Mouse (Mus musculus) ovary, adult 18-20 months (tissue): ENCODE measurements at regions not wholly inside any gene's neighbourhood (a gene's known extent, or its start where the extent isn't known, plus 50 kb on each side); places are given as distances from the start of the nearest gene placed in this dataset.

Experiments
- DNase-seq: peaks from one replicate; pipeline ENCODE4 v3.0.0; 2022; ENCODE audit warnings: low spot score, mixed read lengths

GRCm38 (mm10) chr15:31854764-31855163 is 253.1 kb downstream of the Fam173b start:
- DNase-seq = no peak

GRCm38 (mm10) chr15:31855188-31855587 is 253.5 kb downstream of the Fam173b start:
- DNase-seq = no peak

- no peak for DNase-seq
Measured at GRCm38 (mm10) chr15:31869100-31869499, 267.4 kb downstream of the Fam173b start.

DNA sequence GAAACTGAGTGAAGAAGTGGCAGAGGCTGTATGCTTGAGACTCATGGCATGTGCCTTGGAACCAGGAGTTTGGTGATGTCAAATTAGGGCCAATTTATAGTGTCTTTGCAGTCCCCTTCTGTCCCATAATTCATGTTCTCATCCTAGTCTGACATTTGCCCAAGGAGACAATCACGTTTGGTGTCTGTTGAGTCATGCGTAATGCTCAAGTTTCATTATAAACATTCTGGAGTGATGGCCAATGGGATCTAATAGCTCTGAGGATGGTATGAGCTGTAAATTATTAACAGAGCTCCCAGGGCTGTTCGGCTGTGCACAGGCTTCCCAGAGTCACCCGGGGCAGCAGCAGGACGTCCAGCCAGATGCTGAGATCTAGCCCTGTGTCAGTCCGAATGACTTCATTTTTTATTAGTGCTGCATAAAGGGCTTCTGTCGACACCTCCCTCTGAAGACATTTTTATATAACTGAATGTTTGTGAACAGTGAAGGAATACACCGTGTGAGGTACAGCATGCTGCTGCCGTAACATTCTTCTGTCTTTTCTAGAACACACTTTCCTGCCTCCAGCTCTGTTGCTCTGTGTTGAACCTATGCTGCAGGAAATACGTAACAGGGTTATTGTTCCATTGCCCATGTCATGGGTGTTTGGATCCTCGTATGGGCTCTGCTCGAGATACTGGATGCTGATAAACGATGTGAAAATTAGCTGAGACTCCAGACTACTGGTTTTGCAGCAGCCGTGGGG is 268.2 kb downstream of the Fam173b start:
- DNase-seq = no peak

DNA sequence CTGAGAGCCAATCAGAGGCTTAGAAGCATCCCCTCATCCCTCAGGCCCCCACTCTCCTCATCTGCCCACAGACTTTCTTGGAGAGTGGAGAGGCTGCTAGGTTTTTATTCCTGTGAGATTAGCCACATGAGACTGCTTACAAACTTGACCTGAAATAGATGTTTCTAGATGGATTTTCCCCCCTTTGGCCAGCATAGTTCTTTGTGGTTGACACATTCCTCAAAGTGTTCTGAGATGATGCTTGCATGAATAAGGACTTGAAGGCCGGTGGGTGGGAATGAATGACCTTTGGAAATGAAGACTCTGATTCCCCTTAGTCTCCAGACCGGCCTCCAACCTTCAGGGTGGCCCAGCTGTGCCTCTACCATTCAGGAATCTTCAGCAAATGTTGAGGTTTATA is 273.8 kb downstream of the Fam173b start:
- DNase-seq = no peak

- DNase-seq = no peak
Measured at GRCm38 (mm10) chr15:31880479-31880878, 278.8 kb downstream of the Fam173b start.

DNA sequence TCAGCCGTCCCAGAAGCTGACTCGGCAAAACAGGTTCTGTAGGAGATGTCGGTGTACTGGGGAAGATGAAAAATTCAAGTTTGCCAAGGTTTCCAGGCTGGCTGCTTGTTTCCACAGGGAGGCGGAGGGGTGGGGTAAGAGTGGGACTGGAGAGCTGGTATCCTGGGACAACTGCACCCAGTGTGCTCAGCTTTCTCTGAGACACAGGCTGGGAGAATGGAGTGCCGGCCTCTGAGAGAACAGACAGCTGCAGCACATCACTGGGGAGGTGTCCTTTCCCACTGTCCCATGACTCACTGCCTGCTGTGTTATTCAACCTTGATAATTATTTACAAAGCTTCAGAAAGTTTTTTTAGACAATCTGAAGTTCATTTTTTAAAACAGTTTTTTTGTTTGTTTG is 280.7 kb downstream of the Fam173b start:
- peak; percentile 9 for DNase-seq

DNA sequence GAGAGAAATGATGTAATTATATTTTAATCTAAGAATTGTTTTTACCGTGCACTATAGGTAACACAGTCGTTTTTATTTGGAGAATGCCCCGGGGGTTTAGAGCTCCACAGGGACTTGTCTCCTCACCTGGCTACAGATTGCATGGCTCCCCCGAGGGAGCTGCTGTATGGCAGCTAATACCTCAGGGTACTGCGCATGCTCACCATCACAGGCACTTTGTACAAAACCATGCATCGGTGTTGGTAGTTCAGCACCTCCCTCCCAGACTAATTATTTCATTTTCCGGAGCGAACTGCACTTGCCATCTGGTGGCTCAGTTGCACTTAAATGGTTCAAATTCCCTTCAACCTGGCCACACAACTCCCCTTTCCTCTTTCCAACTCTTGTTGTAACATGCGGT is 281.9 kb downstream of the Fam173b start:
- no peak for DNase-seq

- no peak for DNase-seq
Measured at GRCm38 (mm10) chr15:31898904-31899650, 278.0 kb upstream of the Tas2r119 start.

DNA sequence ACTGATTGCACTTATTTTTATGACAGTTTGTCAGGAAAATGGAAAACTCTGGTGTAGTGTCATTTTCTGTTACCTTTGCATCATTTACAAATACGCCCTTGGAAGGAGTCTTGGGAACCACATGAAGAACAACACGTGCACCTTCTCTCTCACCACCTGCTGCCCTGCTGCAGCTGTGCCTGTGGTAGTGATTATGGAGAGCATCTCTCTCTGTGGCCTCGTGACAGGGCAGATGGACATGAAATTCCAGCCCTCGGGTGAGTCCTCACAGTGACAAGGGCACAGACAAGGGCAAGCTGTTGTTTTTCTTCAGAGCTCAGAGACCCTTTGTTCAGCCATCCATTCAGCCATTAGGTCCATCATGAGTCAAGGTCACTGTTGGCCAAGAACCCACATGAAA is 276.8 kb upstream of the Tas2r119 start:
- DNase-seq = no peak

GRCm38 (mm10) chr15:31908432-31908831 is 268.7 kb upstream of the Tas2r119 start:
- DNase-seq = no peak

DNA sequence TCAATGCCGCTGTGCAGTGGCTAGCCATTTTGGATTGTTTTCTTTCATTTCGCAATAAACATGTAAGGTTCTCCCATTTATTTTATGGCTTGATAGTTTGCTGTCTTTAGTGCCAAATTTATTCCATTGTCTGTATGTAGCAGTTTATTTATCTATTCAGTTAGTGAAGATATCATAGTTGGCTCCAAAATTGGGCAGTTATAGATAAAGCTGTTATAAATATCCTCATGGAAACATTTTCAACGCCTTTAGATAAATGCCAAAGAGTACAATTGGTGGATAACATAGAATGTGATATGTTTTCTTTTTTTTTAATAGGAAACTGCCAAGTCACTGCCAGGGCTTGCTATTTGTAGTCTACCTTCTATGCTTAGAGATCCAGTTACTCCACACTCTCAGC is 265.1 kb upstream of the Tas2r119 start:
- DNase-seq = no peak

DNA sequence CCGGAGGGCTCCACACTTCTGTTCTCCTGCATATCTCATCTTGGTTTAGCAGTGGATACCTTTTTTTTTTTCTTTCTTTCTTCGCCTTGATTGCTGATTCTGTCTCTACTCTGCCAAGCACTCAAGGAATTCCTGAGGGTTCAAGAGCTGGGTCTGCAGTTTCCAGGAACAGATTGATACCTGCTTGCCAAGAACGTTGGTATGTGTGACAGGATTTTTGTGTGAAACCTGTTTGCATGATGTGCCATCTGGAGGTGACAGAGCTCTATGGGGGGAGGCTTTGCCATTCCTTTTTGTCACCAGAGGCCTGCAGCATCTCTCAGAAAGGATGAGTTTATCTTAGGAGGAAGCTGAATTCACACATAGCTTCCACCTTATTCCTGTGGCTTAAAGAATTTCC is 255.6 kb upstream of the Tas2r119 start:
- no peak for DNase-seq

DNA sequence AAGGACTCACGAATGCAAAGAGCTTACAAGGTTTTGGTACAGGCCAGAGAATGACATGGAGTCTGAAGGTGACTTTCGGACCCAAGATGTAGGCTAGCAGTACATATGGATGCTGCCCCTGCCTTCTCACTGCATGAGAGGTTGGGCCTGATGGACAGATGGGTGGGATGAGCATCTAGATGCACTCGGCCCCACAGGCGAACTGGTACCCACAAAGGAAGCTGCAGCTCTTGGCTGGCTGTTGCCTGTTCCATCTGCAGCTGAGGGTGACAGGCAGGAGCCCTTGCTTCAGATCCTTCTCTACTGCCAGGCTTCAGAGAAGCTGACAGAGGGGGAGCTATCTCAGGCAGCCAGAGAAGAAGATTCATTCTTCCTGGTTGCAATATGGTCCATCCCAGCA is 216.8 kb upstream of the Tas2r119 start:
- DNase-seq = no peak

GRCm38 (mm10) chr15:31961963-31962362 is 215.1 kb upstream of the Tas2r119 start:
- no peak for DNase-seq

DNA sequence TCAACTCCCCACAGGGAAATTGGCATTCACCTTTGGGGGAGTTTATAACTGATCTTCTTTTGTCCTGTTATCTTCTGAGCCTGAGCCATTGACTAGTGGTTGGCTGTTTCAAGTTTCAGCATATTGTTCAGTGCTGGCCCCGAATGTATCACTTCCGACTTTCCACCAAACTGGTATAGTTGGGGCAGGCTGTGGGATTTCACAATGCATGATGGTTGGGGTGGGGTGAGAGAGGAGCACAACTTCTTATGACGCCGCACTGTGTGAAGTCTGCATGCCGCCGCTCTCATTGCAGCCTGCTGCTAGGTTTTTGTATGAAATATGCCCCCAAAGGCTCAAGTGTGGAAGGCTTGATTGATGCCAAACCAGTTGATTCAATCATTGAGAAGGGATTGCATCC is 212.2 kb upstream of the Tas2r119 start:
- no peak for DNase-seq

DNA sequence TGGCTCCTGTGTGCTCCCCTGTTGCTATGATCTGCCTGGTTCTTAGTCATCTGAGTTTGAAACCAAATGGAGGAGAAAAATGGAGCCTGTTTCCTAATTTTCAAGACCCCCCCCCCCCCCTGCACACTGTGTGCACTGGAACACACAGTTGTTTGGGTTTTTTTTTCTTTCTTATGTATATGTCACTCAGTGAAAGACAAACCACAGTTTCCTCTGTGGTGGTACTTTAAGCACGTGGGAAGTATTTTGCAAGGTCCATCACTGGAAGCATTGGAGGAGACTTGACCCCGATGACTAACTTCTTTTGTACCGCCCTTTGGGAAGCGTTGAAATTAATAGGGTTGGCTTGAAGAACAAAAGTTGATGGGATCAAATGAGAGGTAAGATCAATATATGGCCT is 211.5 kb upstream of the Tas2r119 start:
- DNase-seq = no peak

- DNase-seq = no peak
Measured at GRCm38 (mm10) chr15:31972891-31973290, 204.2 kb upstream of the Tas2r119 start.

DNA sequence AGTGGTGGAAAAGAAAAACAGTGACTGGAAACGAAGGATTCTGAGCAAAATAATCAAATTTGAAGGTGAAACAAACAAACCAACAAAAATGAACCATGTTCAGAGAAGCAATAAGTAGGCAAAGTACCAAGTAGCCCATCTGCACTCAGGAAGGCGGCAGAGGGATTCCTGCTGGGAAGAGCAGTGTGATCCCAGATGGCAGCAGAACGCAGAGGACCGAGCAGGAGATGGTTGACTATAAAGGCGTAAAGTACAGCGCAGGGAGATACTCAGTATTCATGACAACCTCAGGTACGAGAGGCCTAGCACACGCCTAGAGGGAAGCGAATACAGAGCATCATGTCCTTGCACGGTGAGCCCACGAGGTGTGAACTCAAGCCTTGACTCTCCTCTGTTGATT is 203.2 kb upstream of the Tas2r119 start:
- DNase-seq = no peak

DNA sequence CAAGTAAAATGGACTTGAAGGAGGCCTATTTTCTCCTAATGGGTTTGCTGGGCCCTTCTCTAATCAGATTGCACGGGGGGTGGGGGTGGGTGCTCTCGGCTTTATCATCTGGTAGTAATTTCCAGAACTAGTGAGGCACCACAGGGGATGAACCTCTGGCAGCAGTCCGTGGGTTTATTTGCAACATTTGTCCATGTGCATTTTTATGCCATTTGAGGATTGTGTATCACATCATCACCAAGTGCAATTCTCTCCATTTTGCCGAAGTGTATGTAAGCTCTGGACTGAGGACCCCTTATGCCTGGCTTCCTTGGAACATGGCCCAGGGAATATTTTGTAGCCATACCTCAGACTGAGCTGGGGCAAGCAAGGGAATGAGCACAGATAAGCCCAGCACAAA is 200.6 kb upstream of the Tas2r119 start:
- DNase-seq = no peak

GRCm38 (mm10) chr15:31977563-31977962 is 199.5 kb upstream of the Tas2r119 start:
- DNase-seq = no peak

GRCm38 (mm10) chr15:31979961-31980360 is 197.1 kb upstream of the Tas2r119 start:
- no peak for DNase-seq

DNA sequence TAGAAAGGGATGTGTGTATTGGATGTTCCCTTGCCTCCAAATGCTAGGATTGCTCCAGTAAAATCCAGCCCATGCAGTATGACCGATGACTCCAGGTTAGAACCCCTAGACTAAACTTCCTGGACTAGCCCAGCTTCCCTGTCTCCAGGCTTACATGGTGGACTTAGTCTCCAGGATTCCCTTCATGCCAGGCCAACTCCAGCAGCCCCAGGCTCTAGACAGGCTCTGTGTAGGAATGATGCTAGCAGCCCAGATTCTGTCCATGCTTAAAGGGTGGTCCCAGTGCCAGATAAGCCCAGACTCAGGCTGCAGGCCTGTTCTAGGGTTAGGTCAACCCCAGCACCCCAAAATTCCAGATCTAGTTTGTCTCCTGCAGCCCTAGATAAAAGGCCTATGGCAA is 196.3 kb upstream of the Tas2r119 start:
- no peak for DNase-seq

GRCm38 (mm10) chr15:31987291-31987690 is 189.8 kb upstream of the Tas2r119 start:
- no peak for DNase-seq
